Mouse (Mus musculus) forebrain, embryonic 11.5 days (tissue): ENCODE measurements around the gene Patl2. TPM values are rescaled to one million over a fixed set of nuclear protein-coding genes. Genes with fewer than 3 reads are reported as not detected.
A peak's percentile ranks its signal among the peaks of the same experiment; 100 is the strongest.
"Not testable (repeated sequence)": the region's sequence is repeated elsewhere in the genome, so short reads cannot be mapped to it uniquely, and the experiment has no call there.

Source experiments
- ATAC-seq: fragments of 200-750 bp; cut with Nextera tagmentation; replicated peaks from 2 replicates; pipeline ENCODE4 v1.8.0; 2017; ENCODE audit warnings: moderate TSS enrichment; ENCODE audit not compliant: low FRiP score
- DNase-seq: peaks from one replicate; pipeline ENCODE4 v3.0.0-alpha.2; 2017; ENCODE audit warnings: low spot score
- H3K27ac ChIP-seq: fragments of 300-500 bp; sonication (generic); 2 replicates; pipeline ENCODE4 v1.5.1; 2014; ENCODE audit warnings: low read depth, low read length
- H3K27me3 ChIP-seq: fragments of 300-500 bp; sonication (generic); 2 replicates; pipeline ENCODE4 v1.6.1; 2014; ENCODE audit warnings: mild to moderate bottlenecking, low read length, mixed read lengths; ENCODE audit not compliant: control insufficient read depth, insufficient read depth
- H3K36me3 ChIP-seq: fragments of 300-500 bp; sonication (generic); 2 replicates; pipeline ENCODE4 v1.6.1; 2014; ENCODE audit warnings: mild to moderate bottlenecking, low read length, moderate library complexity, mixed read lengths; ENCODE audit not compliant: control insufficient read depth, insufficient read depth
- H3K4me1 ChIP-seq: fragments of 300-500 bp; sonication (generic); replicated peaks from 2 replicates; pipeline ENCODE4 v1.6.1; 2014; ENCODE audit warnings: low read length, mixed read lengths; ENCODE audit not compliant: control insufficient read depth, insufficient read depth
- H3K4me2 ChIP-seq: fragments of 300-500 bp; sonication (generic); 2 replicates; pipeline ENCODE4 v1.6.1; 2014; ENCODE audit warnings: low read depth, mild to moderate bottlenecking, low read length, moderate library complexity, mixed read lengths; ENCODE audit not compliant: severe bottlenecking
- H3K4me3 ChIP-seq: fragments of 300-500 bp; sonication (generic); 2 replicates; pipeline ENCODE4 v1.5.1; 2014; ENCODE audit warnings: low read depth, low read length
- H3K9ac ChIP-seq: fragments of 300-500 bp; sonication (generic); 2 replicates; pipeline ENCODE4 v1.6.1; 2014; ENCODE audit warnings: low read length
- H3K9me3 ChIP-seq: fragments of 300-500 bp; sonication (generic); 2 replicates; pipeline ENCODE4 v1.6.1; 2016; ENCODE audit warnings: low read length, mixed read lengths; ENCODE audit not compliant: control insufficient read depth
- WGBS: fragments of 180-500 bp; shearing (Covaris S2); extraction: QIAGEN DNeasy Blood & Tissue Kit; methylation state at CpG from one replicate; pipeline ENCODE4 v1.1.7; 2014; 5-methylcytosine and 5-hydroxymethylcytosine counted together
- polyA plus RNA-seq: library from polyadenylated mRNA; unstranded; fragments of >200 nt; fragmentation: Nextera tagmentation; extraction: Ambion mirVana; gene quantifications from 2 replicates; pipeline ENCODE4 v1.2.1, GENCODE M21; 2014

The Patl2 gene
- polyA plus RNA-seq, 1 experiment from 2014 or later: not detected

DNA sequence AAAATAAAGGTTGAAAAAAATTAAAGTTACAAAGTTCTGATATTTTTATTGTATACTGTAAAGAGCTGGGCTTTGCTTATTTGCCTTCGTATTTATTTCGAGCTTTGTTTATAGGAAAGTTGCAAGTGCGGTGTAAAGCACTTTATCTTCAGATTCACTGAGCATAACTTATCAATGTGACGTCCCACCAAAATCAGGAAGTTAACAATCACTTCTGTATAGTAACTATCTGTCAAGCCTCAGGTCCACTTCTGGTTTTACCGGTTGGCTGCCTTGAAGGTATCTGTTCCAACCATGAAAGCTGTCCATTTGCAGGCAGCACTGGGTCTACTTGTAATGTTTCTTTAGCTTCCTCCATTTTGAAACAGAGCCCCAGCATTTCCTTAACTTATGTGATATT, 36.3 kb upstream of the Patl2 start:
- ATAC-seq: no peak
- H3K4me1 ChIP-seq: no peaks in the 10 kb centered on the region
- H3K27ac ChIP-seq: no peak overlapping the region
- H3K9me3 ChIP-seq: no peaks in the 10 kb centered on the region
- no peak overlapping the region for H3K4me2 ChIP-seq
- no peaks in the 10 kb centered on the region for H3K36me3 ChIP-seq
- no peak overlapping the region for H3K4me3 ChIP-seq
- no peak overlapping the region for H3K9ac ChIP-seq
- H3K27me3 ChIP-seq: no peaks in the 10 kb centered on the region
- no peak for DNase-seq
- WGBS: 95% methylated on average over 5 of the region's 5 CpGs

DNA sequence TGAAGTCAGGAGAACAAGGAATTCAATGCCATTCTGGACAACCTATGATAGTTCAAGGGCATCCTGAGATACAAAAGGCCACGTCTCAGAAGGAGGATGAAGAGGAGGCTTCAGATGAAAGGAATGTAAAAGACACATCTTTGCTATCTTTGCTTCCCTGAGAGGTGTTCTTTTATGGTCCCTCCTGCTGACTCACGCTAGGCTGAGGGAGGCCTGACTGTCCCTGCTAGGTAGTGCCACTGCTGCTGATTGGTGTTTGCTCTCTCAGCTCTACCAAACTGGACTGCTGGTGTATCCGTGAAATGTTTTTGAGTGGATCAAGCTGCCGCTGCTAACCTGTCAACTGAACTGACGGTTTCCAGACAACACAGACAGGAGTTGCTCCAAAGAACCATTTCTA, 35.8 kb upstream of the Patl2 start:
- Histone ChIP-seq H3K36me3 (no peaks in the 10 kb centered on the region), H3K27ac (no peak overlapping the region), H3K9ac (no peak overlapping the region), H3K27me3 (no peaks in the 10 kb centered on the region), H3K4me1 (no peaks in the 10 kb centered on the region), H3K4me2 (no peak overlapping the region), H3K9me3 (no peaks in the 10 kb centered on the region), H3K4me3 (no peak overlapping the region)
- 72% methylated on average over 5 of the region's 5 CpGs for WGBS
- ATAC-seq: no peak
- DNase-seq: no peak

DNA sequence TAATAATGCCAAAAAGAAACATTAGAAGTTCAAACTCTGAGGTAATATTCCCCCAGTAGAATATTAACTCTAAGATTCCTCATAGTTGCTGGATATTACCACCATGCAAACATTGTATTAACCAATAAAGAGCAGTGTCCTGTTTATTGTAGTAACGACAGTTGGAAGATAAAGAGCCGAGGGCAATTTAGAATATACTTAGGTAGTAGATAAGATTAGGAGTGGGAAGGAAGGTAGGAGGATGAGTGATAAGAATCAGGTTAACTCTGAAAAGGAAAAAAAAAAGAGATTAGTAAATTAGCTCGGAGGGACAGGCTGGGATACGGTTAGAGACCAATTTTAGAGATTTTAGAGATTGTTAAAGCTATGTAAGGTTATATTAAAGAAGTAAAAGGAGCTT, 35.4 kb upstream of the Patl2 start:
- Histone ChIP-seq H3K27ac (no peak overlapping the region), H3K36me3 (no peaks in the 10 kb centered on the region), H3K27me3 (no peaks in the 10 kb centered on the region), H3K4me2 (no peak overlapping the region), H3K4me3 (no peak overlapping the region), H3K4me1 (no peaks in the 10 kb centered on the region), H3K9me3 (no peaks in the 10 kb centered on the region), H3K9ac (no peak overlapping the region)
- WGBS: 86% methylated on average over 4 of the region's 4 CpGs
- DNase-seq (no peak), ATAC-seq (no peak)

- Histone ChIP-seq H3K9ac (no peak overlapping the region), H3K4me1 (no peaks in the 10 kb centered on the region), H3K9me3 (no peaks in the 10 kb centered on the region), H3K36me3 (no peaks in the 10 kb centered on the region), H3K27me3 (no peaks in the 10 kb centered on the region), H3K27ac (no peak overlapping the region), H3K4me3 (no peak overlapping the region), H3K4me2 (no peak overlapping the region)
- no peak for DNase-seq
- 69% methylated on average over 2 of the region's 2 CpGs for WGBS
- no peak for ATAC-seq
Observed at GRCm38 (mm10) chr2:122218234-122218633, 32.2 kb upstream of the Patl2 start.

GRCm38 (mm10) chr2:122217075-122217474, 31.1 kb upstream of the Patl2 start:
- H3K4me2 ChIP-seq, ATAC-seq, H3K4me3 ChIP-seq, H3K27ac ChIP-seq, H3K9ac ChIP-seq, H3K27me3 ChIP-seq, H3K4me1 ChIP-seq, H3K9me3 ChIP-seq, H3K36me3 ChIP-seq, DNase-seq: not testable (repeated sequence)
- 94% methylated on average over 4 of the region's 4 CpGs for WGBS

DNA sequence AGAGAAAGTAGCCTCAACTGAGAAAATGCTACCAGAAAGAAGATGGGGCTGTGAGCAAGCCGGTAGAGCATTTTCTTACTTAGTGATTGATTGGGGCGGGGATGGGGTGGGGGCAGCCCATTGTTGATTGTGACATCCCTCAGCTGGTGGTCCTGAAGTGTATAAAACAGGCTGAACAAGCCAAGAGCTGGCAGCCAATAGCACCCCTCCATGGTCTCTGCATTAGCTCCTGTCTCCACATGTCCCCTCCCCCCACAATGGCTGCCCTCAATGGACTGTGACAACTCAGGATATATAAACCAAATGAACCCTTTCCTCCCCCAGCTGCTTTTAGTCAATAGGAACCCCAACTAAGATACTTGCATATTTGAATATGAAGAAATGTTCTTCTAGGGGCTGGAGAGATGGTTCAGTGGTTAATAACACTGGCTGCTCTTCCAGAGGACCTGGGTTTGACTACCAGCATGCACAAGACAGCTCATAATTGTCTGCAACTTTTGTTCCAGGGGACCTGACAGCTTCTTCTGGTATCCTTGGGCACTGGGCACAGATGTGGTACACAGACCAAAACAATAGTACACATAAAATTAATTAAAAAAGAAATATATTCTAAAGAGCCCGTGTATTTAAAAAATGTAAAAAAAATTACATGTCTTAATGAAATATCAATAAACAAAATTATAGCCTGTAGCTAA, 24.7 kb upstream of the Patl2 start:
- H3K9ac ChIP-seq: no peak overlapping the region
- ATAC-seq: no peak

GRCm38 (mm10) chr2:122206440-122207107, 20.6 kb upstream of the Patl2 start:
- Histone ChIP-seq H3K36me3 (no peaks in the 10 kb centered on the region), H3K27me3 (no peaks in the 10 kb centered on the region), H3K9me3 (no peaks in the 10 kb centered on the region), H3K9ac (no peak overlapping the region), H3K4me1 (no peaks in the 10 kb centered on the region; the same call in 1 of the 2 replicates), H3K4me2 (no peak overlapping the region), H3K4me3 (no peak overlapping the region), H3K27ac (no peak overlapping the region)
- WGBS: 82% methylated on average over 2 of the region's 2 CpGs
- no peak for DNase-seq
- ATAC-seq: no peak

More for the DNA sequence above, 24.7 kb upstream of the Patl2 start:
- Histone ChIP-seq H3K27ac (no peak overlapping the region), H3K9me3 (no peaks in the 10 kb centered on the region), H3K27me3 (no peaks in the 10 kb centered on the region), H3K4me3 (no peak overlapping the region), H3K36me3 (no peaks in the 10 kb centered on the region), H3K4me2 (no peak overlapping the region), H3K4me1 (no peaks in the 10 kb centered on the region; the same call in 1 of the 2 replicates)
- WGBS: 50% methylated on average over 3 of the region's 3 CpGs
- DNase-seq: no peak

- ATAC-seq (no peak), DNase-seq (no peak)
- Histone ChIP-seq H3K27ac (no peak overlapping the region), H3K4me3 (no peak overlapping the region), H3K4me1 (no peaks in the 10 kb centered on the region), H3K36me3 (no peaks in the 10 kb centered on the region), H3K9me3 (no peaks in the 10 kb centered on the region), H3K27me3 (no peaks in the 10 kb centered on the region), H3K9ac (no peak overlapping the region), H3K4me2 (no peak overlapping the region)
- WGBS: 89% methylated on average over 1 of the region's 1 CpGs
Observed at GRCm38 (mm10) chr2:122201501-122201900, 15.5 kb upstream of the Patl2 start.

DNA sequence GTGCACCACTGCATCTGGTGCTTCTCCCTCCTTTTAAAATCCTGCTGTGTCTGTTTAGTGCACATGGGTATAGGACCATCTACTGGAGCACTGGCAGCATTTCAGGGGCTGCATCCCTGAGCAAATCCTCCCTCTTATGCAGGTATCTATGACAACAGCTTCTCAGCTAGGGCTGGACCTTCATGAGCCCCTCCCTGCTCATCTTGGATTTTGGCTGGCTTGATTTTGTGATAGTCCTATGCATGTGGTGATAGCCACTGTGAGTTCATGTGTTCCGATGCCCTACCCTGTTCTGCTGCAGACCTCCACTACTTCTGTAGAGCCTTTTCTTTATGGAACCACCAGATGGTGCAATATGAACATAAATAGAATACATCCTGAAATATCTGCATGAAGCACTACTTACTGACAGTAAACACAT, 8.5 kb upstream of the Patl2 start:
- no peak for DNase-seq
- peak; percentile 55; the same call in 1 of the 2 replicates for ATAC-seq
- 67% methylated on average over 1 of the region's 1 CpGs for WGBS

More for the DNA sequence above, 8.5 kb upstream of the Patl2 start:
- no peak overlapping the region for H3K9ac ChIP-seq
- no peaks in the 10 kb centered on the region for H3K9me3 ChIP-seq
- H3K36me3 ChIP-seq: no peaks in the 10 kb centered on the region
- no peaks in the 10 kb centered on the region for H3K27me3 ChIP-seq
- H3K4me1 ChIP-seq: no peaks in the 10 kb centered on the region
- no peak overlapping the region for H3K4me2 ChIP-seq
- no peak overlapping the region for H3K4me3 ChIP-seq
- no peak overlapping the region for H3K27ac ChIP-seq
